Mouse (Mus musculus) heart, embryonic 11.5 days (tissue): ENCODE data around the gene Olfr541. TPM values are rescaled to one million over a fixed set of nuclear protein-coding genes. Genes with fewer than 3 reads are reported as not detected.

Experiments used
- polyA plus RNA-seq: library from polyadenylated mRNA; unstranded; fragments of >200 nt; fragmentation: Nextera tagmentation; extraction: Ambion mirVana; gene quantifications from 2 replicates; pipeline ENCODE4 v1.2.1, GENCODE M21; 2014

Olfr541 gene
- polyA plus RNA-seq, 1 experiment from 2014 or later: not detected

Other genes starting within 250 kb of the Olfr541 start
- not detected in 2 replicates for gene Olfr533, start 233.9 kb upstream of the Olfr541 start, polyA plus RNA-seq
- not detected in 2 replicates for gene Olfr535, start 213.1 kb upstream of the Olfr541 start, polyA plus RNA-seq
- gene Olfr536, start 189.9 kb upstream of the Olfr541 start, polyA plus RNA-seq: not detected in 2 replicates
- gene Olfr538, start 129.4 kb upstream of the Olfr541 start, polyA plus RNA-seq: not detected in 2 replicates
- gene Olfr46, start 96.0 kb upstream of the Olfr541 start, polyA plus RNA-seq: not detected in 2 replicates
- not detected in 2 replicates for gene Olfr61, start 68.3 kb upstream of the Olfr541 start, polyA plus RNA-seq
- gene Olfr53, start 50.8 kb upstream of the Olfr541 start, polyA plus RNA-seq: not detected in 2 replicates
- not detected in 2 replicates for gene Olfr539, start 37.3 kb upstream of the Olfr541 start, polyA plus RNA-seq
- gene Olfr45, start 15.3 kb upstream of the Olfr541 start, polyA plus RNA-seq: not detected in 2 replicates
- not detected in 2 replicates for gene Cyp2e1, start 66.5 kb downstream of the Olfr541 start, polyA plus RNA-seq
- gene Syce1, start 90.6 kb downstream of the Olfr541 start, polyA plus RNA-seq: 0.25 and 0.70 TPM in 2 replicates
- gene Zfp941, start 124.9 kb downstream of the Olfr541 start, polyA plus RNA-seq: 0.93 and 1.0 TPM in 2 replicates
- not detected in 2 replicates for gene Urah, start 137.8 kb downstream of the Olfr541 start, polyA plus RNA-seq
- gene Scgb1c1, start 148.3 kb downstream of the Olfr541 start, polyA plus RNA-seq: not detected in 2 replicates
- gene Odf3, start 150.5 kb downstream of the Olfr541 start, polyA plus RNA-seq: not detected in 2 replicates
- not detected in 2 replicates for gene Gm45785, start 159.1 kb downstream of the Olfr541 start, polyA plus RNA-seq
- gene Ric8a, start 159.7 kb downstream of the Olfr541 start, polyA plus RNA-seq: 38.9 and 47.8 TPM in 2 replicates
- gene Bet1l, start 160.3 kb downstream of the Olfr541 start, polyA plus RNA-seq: 29.4 and 30.8 TPM in 2 replicates
- 102 and 139 TPM in 2 replicates for gene Psmd13, start 184.7 kb downstream of the Olfr541 start, polyA plus RNA-seq
- gene Sirt3, start 185.0 kb downstream of the Olfr541 start, polyA plus RNA-seq: 31.9 and 34.8 TPM in 2 replicates
- gene Cox8b, start 203.2 kb downstream of the Olfr541 start, polyA plus RNA-seq: 69.2 and 75.4 TPM in 2 replicates
- gene Nlrp6, start 223.6 kb downstream of the Olfr541 start, polyA plus RNA-seq: not detected in 2 replicates
- 11.1 and 12.0 TPM in 2 replicates for gene Pgghg, start 244.1 kb downstream of the Olfr541 start, polyA plus RNA-seq